Mouse (Mus musculus) lung, embryonic 16.5 days (tissue): ENCODE results near the gene Gm17079. TPM values are rescaled to one million over a fixed set of nuclear protein-coding genes. Genes with fewer than 3 reads are reported as not detected.
A peak's percentile ranks its signal among the peaks of the same experiment; 100 is the strongest.
"Not testable (repeated sequence)": the region's sequence is repeated elsewhere in the genome, so short reads cannot be mapped to it uniquely, and the experiment has no call there.

ENCODE experiments used
- ATAC-seq: fragments of 200-750 bp; cut with Nextera tagmentation; 2 replicates; pipeline ENCODE4 v1.8.0; 2017; ENCODE audit warnings: low read depth, mild to moderate bottlenecking, moderate library complexity
- H3K27ac ChIP-seq: fragments of 300-500 bp; sonication (generic); 2 replicates; pipeline ENCODE4 v1.5.1; 2014; ENCODE audit warnings: mild to moderate bottlenecking, control low read depth, low read length
- H3K27me3 ChIP-seq: fragments of 300-500 bp; sonication (generic); 2 replicates; pipeline ENCODE4 v1.6.1; 2014; ENCODE audit warnings: low read depth, low read length, mixed read lengths; ENCODE audit not compliant: control insufficient read depth, insufficient read depth
- H3K36me3 ChIP-seq: fragments of 300-500 bp; sonication (generic); 2 replicates; pipeline ENCODE4 v1.6.1; 2014; ENCODE audit warnings: low read length; ENCODE audit not compliant: control insufficient read depth, insufficient read depth
- H3K4me1 ChIP-seq: fragments of 300-500 bp; sonication (generic); replicated peaks from 2 replicates; pipeline ENCODE4 v1.6.1; 2014; ENCODE audit warnings: low read length, mixed read lengths; ENCODE audit not compliant: control insufficient read depth, insufficient read depth
- H3K4me2 ChIP-seq: fragments of 300-500 bp; sonication (generic); 2 replicates; pipeline ENCODE4 v1.6.1; 2014; ENCODE audit warnings: low read depth, low read length, control low read depth
- H3K4me3 ChIP-seq: fragments of 300-500 bp; sonication (generic); 2 replicates; pipeline ENCODE4 v1.5.1; 2014; ENCODE audit warnings: mild to moderate bottlenecking, low read length, control low read depth
- H3K9ac ChIP-seq: fragments of 300-500 bp; sonication (generic); 2 replicates; pipeline ENCODE4 v1.6.1; 2014; ENCODE audit warnings: low read length, control low read depth
- H3K9me3 ChIP-seq: fragments of 300-500 bp; sonication (generic); 2 replicates; pipeline ENCODE4 v1.6.1; 2016; ENCODE audit warnings: low read length; ENCODE audit not compliant: control insufficient read depth
- WGBS: fragments of 180-500 bp; shearing (Covaris S2); extraction: QIAGEN DNeasy Blood & Tissue Kit; methylation state at CpG from one replicate; pipeline ENCODE4 v1.1.7; 2014; 5-methylcytosine and 5-hydroxymethylcytosine counted together
- polyA plus RNA-seq: library from polyadenylated mRNA; unstranded; fragments of >200 nt; fragmentation: Nextera tagmentation; extraction: Ambion mirVana; gene quantifications from 2 replicates; pipeline ENCODE4 v1.2.1, GENCODE M21; 2015

Gm17079 gene
- polyA plus RNA-seq: not detected in 2 replicates

GRCm38 (mm10) chr14:51695368-51695767, at the start of gene Gm17079:
Gene Gm17079 (minus strand): TSS chr14:51695468.
- ATAC-seq, H3K9ac ChIP-seq, H3K9me3 ChIP-seq, H3K4me1 ChIP-seq, H3K27ac ChIP-seq, H3K4me2 ChIP-seq, H3K4me3 ChIP-seq, H3K36me3 ChIP-seq, H3K27me3 ChIP-seq: not testable (repeated sequence)
- WGBS: 78% methylated on average over 1 of the region's 2 CpGs

GRCm38 (mm10) chr14:51740347-51741170, 45.3 kb upstream of the Gm17079 start:
- WGBS: under 1% methylated on average over 42 of the region's 42 CpGs
- Histone ChIP-seq H3K9ac (peak overlapping the region; percentile 21), H3K27ac (no peak overlapping the region), H3K4me1 (peaks cover 6% of the 10 kb centered on the region; the same call in 1 of the 2 replicates), H3K36me3 (no peaks in the 10 kb centered on the region), H3K4me3 (peak overlapping the region; percentile 46), H3K9me3 (no peaks in the 10 kb centered on the region), H3K27me3 (peaks cover 32% of the 10 kb centered on the region), H3K4me2 (peak overlapping the region; percentile 71)
- 0 out of 2 replicates have a peak, but pooled peaks have one; percentile 2 for ATAC-seq

- no peak overlapping the region for H3K9ac ChIP-seq
- H3K9me3 ChIP-seq: no peaks in the 10 kb centered on the region
- H3K4me2 ChIP-seq: peak overlapping the region; percentile 32
- H3K27ac ChIP-seq: no peak overlapping the region
- ATAC-seq: no peak
- peaks cover 6% of the 10 kb centered on the region; the same call in 1 of the 2 replicates for H3K4me1 ChIP-seq
- H3K27me3 ChIP-seq: peaks cover 32% of the 10 kb centered on the region
- WGBS: 3% methylated on average over 24 of the region's 24 CpGs
- H3K4me3 ChIP-seq: peak overlapping the region; percentile 6; the same call in 1 of the 2 replicates
- H3K36me3 ChIP-seq: no peaks in the 10 kb centered on the region
Observed at GRCm38 (mm10) chr14:51739150-51739993, 44.1 kb upstream of the Gm17079 start.

GRCm38 (mm10) chr14:51738411-51739149, 43.3 kb upstream of the Gm17079 start:
- ATAC-seq: no peak
- H3K4me2 ChIP-seq: peak overlapping the region; percentile 32; the same call in 1 of the 2 replicates
- H3K9ac ChIP-seq: no peak overlapping the region
- peak overlapping the region; percentile 13; the same call in 1 of the 2 replicates for H3K4me3 ChIP-seq
- H3K9me3 ChIP-seq: no peaks in the 10 kb centered on the region
- H3K27me3 ChIP-seq: peaks cover 32% of the 10 kb centered on the region
- WGBS: 2% methylated on average over 29 of the region's 29 CpGs
- H3K4me1 ChIP-seq: peaks cover 6% of the 10 kb centered on the region; the same call in 1 of the 2 replicates
- no peaks in the 10 kb centered on the region for H3K36me3 ChIP-seq
- H3K27ac ChIP-seq: no peak overlapping the region

- Histone ChIP-seq H3K9me3 (no peaks in the 10 kb centered on the region), H3K9ac (no peak overlapping the region), H3K4me1 (peaks cover 6% of the 10 kb centered on the region; the same call in 1 of the 2 replicates), H3K27me3 (peaks cover 32% of the 10 kb centered on the region), H3K4me2 (no peak overlapping the region), H3K4me3 (no peak overlapping the region), H3K36me3 (no peaks in the 10 kb centered on the region), H3K27ac (no peak overlapping the region)
- WGBS: 22% methylated on average over 12 of the region's 12 CpGs
- ATAC-seq: no peak
Observed at GRCm38 (mm10) chr14:51737967-51738366, 42.7 kb upstream of the Gm17079 start.

- H3K9ac ChIP-seq: no peak within 1 kb of the TSS
- H3K4me1 ChIP-seq: no peaks in the 10 kb centered on the region
- H3K9me3 ChIP-seq: no peaks in the 10 kb centered on the region
- H3K27ac ChIP-seq: no peak within 1 kb of the TSS
- no peak within 1 kb of the TSS for H3K4me3 ChIP-seq
- H3K27me3 ChIP-seq: no peaks in the 10 kb centered on the region
- no peaks in the 10 kb centered on the region for H3K36me3 ChIP-seq
- no peak for ATAC-seq
- no peak within 1 kb of the TSS for H3K4me2 ChIP-seq
- 48% methylated on average over 1 of the region's 1 CpGs for WGBS
Observed at GRCm38 (mm10) chr14:51717083-51717482, 21.8 kb upstream of the Gm17079 start, which contains the start of gene Gm5800. Gene Gm5800 (minus strand): TSS chr14:51717183.

- no peaks in the 10 kb centered on the region for H3K4me1 ChIP-seq
- no peak overlapping the region for H3K4me2 ChIP-seq
- no peak for ATAC-seq
- H3K36me3 ChIP-seq: no peaks in the 10 kb centered on the region
- 84% methylated on average over 5 of the region's 5 CpGs for WGBS
- no peak overlapping the region for H3K4me3 ChIP-seq
- H3K9me3 ChIP-seq: no peaks in the 10 kb centered on the region
- no peak overlapping the region for H3K9ac ChIP-seq
- no peak overlapping the region for H3K27ac ChIP-seq
- no peaks in the 10 kb centered on the region for H3K27me3 ChIP-seq
Observed at GRCm38 (mm10) chr14:51677269-51677668, 18.0 kb downstream of the Gm17079 start.
